Mouse (Mus musculus): ENCODE measurements at regions not wholly inside any gene's neighbourhood (a gene's known extent, or its start where the extent isn't known, plus 50 kb on each side); places are given as distances from the start of the nearest gene placed in this dataset.

DNA sequence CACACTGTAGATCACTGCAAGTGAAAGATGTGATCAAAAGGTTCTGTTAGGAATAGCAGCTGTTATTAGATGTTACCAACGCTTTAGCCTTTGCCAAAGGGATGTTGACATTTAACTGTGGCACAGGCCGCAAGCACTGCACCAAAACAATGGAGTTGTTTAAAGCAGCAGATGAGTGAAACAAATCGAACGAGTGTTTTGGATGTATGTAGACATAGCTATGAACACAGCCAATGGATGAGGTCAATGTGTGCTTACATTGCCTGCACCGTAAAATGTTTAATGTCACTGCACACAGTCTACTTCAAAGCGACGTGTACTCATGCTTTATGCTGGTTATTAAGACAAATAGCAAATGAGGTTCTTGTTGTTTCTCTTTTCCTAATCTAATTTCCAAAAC, 602.7 kb downstream of the Fat4 start:
- TF ChIP-seq CTCF (IDR thresholded peaks at IDR 0.05; ENCODE audit: low read depth) (no peak), EP300 (optimal IDR thresholded peaks at IDR 0.05) (no peak)

Measured in stomach, postnatal 0 days (tissue).